Mouse (Mus musculus): ENCODE data around the gene Ism2. TPM values are rescaled to one million over a fixed set of nuclear protein-coding genes. Genes with fewer than 3 reads are reported as not detected.

Gene Ism2
- 0.37 and 0.44 TPM in 2 replicates for polyA plus RNA-seq (2014; fragmentation: Nextera tagmentation; extraction: Ambion mirVana)

DNA sequence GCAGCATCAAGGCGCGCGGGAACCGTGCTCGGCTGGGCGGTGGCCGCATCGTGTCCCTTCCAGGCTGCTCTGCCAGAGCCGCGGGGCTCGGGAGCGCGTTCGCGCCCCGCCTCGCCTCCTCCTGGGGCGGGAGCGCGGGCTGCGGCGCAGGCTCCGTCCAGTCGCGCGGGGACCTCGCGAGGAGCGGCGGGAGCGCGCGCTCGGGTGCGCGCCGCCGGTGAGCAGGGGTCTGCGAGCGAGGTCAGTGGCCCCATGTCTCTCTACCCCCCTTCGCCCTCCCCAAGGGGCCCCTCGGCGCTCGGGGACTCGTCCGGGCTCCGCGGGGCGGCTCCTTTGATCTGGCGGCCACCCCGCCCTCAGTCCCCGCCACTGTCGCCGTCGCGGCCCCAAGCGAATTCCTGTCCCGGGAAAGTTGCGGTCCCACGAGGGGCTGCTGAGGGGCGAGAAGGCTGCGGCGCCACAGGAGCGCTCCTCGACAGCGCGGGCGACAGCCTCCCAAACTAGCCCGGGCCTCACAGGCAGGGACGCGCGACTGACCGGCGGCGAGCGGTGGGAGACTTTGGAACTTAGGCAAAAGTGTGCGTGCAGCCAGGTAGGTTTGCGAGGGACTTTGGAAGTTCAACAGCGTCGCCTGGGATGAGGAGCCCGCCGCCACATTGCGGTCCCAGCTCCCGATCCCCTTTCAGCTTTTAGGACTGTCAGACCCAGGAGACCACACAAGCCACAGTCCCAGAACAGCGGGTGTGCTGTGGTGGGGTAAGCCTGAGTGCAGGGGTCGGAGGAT, at the start of gene Ism2:
Gene Ism2, minus strand, starts transcription at position 49 of the 784 bp plus-strand sequence.
- Histone ChIP-seq H3K36me3 (ENCODE audit: control insufficient read depth, insufficient read depth, low read length) (no peaks in the 10 kb centered on the region), H3K4me1 (ENCODE audit: control insufficient read depth, insufficient read depth, low read length) (no peaks in the 10 kb centered on the region), H3K4me3 (ENCODE audit: low read depth, low read length) (peak within 1 kb of the TSS; percentile 61), H3K9ac (replicated peaks; ENCODE audit: low read depth, low read length) (peak within 1 kb of the TSS; percentile 63), H3K9me3 (ENCODE audit: control insufficient read depth, low read length) (no peaks in the 10 kb centered on the region), H3K4me2 (ENCODE audit: low read depth, low read length) (peak within 1 kb of the TSS; percentile 89), H3K27ac (ENCODE audit: low read depth, low read length) (no peak within 1 kb of the TSS), H3K27me3 (ENCODE audit: control insufficient read depth, insufficient read depth, low read length) (peaks cover 15% of the 10 kb centered on the region)
- peak; percentile 85 for ATAC-seq (ENCODE audit: low read depth)
- under 1% methylated on average over 78 of the region's 86 CpGs for WGBS

GRCm38 (mm10) chr12:87348029-87348428, 48.5 kb upstream of the Ism2 start:
- H3K4me1 ChIP-seq (ENCODE audit: control insufficient read depth, insufficient read depth, low read length): no peaks in the 10 kb centered on the region
- no peak for ATAC-seq (ENCODE audit: low read depth)
- 0 out of 2 replicates have a peak, but pooled peaks cover 3% of the 10 kb centered on the region for H3K36me3 ChIP-seq (ENCODE audit: control insufficient read depth, insufficient read depth, low read length)
- no peak overlapping the region for H3K4me3 ChIP-seq (ENCODE audit: low read depth, low read length)
- H3K4me2 ChIP-seq (ENCODE audit: low read depth, low read length): no peak overlapping the region
- 86% methylated on average over 2 of the region's 2 CpGs for WGBS
- no peak overlapping the region for H3K9ac ChIP-seq (replicated peaks; ENCODE audit: low read depth, low read length)
- no peak overlapping the region for H3K27ac ChIP-seq (ENCODE audit: low read depth, low read length)
- H3K9me3 ChIP-seq (ENCODE audit: control insufficient read depth, low read length): no peaks in the 10 kb centered on the region
- no peaks in the 10 kb centered on the region for H3K27me3 ChIP-seq (ENCODE audit: control insufficient read depth, insufficient read depth, low read length)

DNA sequence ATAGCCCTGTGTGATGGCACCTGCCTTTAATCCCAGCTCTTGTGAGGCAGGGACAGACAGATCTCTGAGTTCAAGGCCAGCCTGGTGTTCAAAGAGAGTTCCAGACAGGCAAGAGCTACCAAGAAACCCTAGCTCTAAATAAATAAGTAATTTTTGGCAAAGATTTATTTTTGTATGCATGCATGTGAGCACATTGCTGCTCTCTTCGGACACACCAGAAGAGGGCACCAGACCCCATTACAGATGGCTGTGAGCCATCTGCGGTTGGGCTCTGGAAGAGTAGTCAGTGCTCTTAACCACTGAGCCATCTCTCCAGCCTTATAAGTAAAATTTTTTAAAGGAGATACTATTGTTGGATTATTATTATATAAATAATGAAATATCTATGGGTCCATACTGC, 48.0 kb upstream of the Ism2 start:
- no peak overlapping the region for H3K4me2 ChIP-seq (ENCODE audit: low read depth, low read length)
- no peak overlapping the region for H3K9ac ChIP-seq (replicated peaks; ENCODE audit: low read depth, low read length)
- H3K27ac ChIP-seq (ENCODE audit: low read depth, low read length): no peak overlapping the region
- no peaks in the 10 kb centered on the region for H3K9me3 ChIP-seq (ENCODE audit: control insufficient read depth, low read length)
- H3K4me1 ChIP-seq (ENCODE audit: control insufficient read depth, insufficient read depth, low read length): no peaks in the 10 kb centered on the region
- no peaks in the 10 kb centered on the region for H3K27me3 ChIP-seq (ENCODE audit: control insufficient read depth, insufficient read depth, low read length)
- no peak for ATAC-seq (ENCODE audit: low read depth)
- H3K4me3 ChIP-seq (ENCODE audit: low read depth, low read length): no peak overlapping the region
- 89% methylated on average over 2 of the region's 2 CpGs for WGBS
- H3K36me3 ChIP-seq (ENCODE audit: control insufficient read depth, insufficient read depth, low read length): peaks cover 4% of the 10 kb centered on the region; the same call in 1 of the 2 replicates

DNA sequence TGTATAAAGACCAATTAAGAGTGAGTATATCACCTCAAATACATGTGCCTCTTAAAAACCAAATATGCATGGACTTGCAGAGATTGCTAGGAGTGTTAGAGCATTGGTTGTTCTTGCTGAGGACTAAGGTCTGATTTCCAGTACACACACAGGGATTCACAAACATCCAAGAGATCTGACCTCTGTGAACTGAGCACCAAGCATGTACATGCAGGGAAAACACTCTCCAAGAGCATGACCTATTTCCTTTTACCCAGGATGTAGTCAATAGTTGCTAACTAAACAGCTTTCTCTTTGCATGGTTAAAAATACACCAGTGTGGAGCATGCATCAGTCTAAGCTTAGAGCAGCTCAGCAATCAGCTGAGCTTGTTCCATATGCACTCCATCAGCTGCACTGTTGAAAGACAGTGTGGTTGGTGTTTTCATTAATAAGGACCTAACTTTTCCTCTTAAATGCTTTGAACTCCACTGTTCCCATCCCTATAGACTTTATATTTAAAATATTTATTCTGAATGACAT, 43.6 kb upstream of the Ism2 start:
- H3K4me3 ChIP-seq (ENCODE audit: low read depth, low read length): no peak overlapping the region
- peaks cover 16% of the 10 kb centered on the region; the same call in 1 of the 2 replicates for H3K36me3 ChIP-seq (ENCODE audit: control insufficient read depth, insufficient read depth, low read length)
- no peaks in the 10 kb centered on the region for H3K27me3 ChIP-seq (ENCODE audit: control insufficient read depth, insufficient read depth, low read length)
- no peaks in the 10 kb centered on the region for H3K9me3 ChIP-seq (ENCODE audit: control insufficient read depth, low read length)
- ATAC-seq (ENCODE audit: low read depth): no peak
- no peak overlapping the region for H3K4me2 ChIP-seq (ENCODE audit: low read depth, low read length)
- no peak overlapping the region for H3K27ac ChIP-seq (ENCODE audit: low read depth, low read length)
- no peaks in the 10 kb centered on the region for H3K4me1 ChIP-seq (ENCODE audit: control insufficient read depth, insufficient read depth, low read length)
- H3K9ac ChIP-seq (replicated peaks; ENCODE audit: low read depth, low read length): no peak overlapping the region

DNA sequence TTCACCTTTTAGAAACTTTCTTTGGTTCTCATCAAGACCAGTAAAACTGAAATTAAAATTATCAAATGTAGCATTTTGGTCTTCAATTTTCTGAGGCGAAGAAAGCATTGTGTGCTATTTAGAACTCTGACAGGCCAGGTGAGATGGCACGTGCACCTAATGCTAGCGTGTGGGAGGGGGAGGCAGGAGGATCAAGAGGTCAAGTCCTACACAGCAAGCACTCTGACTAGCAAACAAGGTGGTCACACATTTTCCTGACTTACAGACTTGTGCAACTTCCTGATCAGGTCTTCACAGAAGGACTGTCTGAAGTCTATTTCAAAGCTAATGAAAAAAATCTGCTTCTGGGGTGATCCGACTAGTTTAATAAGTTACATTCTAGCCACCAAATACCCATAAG, 38.6 kb upstream of the Ism2 start:
- 93% methylated on average over 4 of the region's 4 CpGs for WGBS

DNA sequence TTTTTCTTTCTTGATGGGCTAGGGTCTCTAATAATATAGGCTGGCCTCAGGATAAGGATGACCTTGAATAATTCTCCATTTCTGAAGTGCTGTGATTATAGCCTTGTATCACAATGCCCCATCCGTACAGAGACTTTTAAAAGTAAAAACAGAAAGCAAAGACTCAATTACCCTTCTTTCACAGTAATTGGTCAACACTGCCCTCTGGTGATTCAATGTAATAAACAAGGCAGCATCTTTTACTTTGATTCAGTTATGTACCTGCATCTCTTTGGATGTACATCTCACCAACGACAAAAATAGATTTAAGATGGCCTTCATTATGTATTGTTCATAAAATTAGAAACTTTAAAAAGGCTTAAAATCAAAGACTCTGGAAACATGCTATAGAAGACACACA, 35.4 kb upstream of the Ism2 start:
- Histone ChIP-seq H3K4me3 (ENCODE audit: low read depth, low read length) (no peak overlapping the region), H3K9me3 (ENCODE audit: control insufficient read depth, low read length) (no peaks in the 10 kb centered on the region), H3K4me1 (ENCODE audit: control insufficient read depth, insufficient read depth, low read length) (peaks cover 5% of the 10 kb centered on the region; the same call in 1 of the 2 replicates), H3K9ac (replicated peaks; ENCODE audit: low read depth, low read length) (no peak overlapping the region), H3K36me3 (ENCODE audit: control insufficient read depth, insufficient read depth, low read length) (0 out of 2 replicates have a peak, but pooled peaks cover 6% of the 10 kb centered on the region), H3K4me2 (ENCODE audit: low read depth, low read length) (no peak overlapping the region), H3K27me3 (ENCODE audit: control insufficient read depth, insufficient read depth, low read length) (no peaks in the 10 kb centered on the region), H3K27ac (ENCODE audit: low read depth, low read length) (no peak overlapping the region)
- WGBS: 39% methylated on average over 2 of the region's 2 CpGs
- no peak for ATAC-seq (ENCODE audit: low read depth)

More for the DNA sequence above, 38.6 kb upstream of the Ism2 start:
- H3K27ac ChIP-seq (ENCODE audit: low read depth, low read length): no peak overlapping the region
- H3K9me3 ChIP-seq (ENCODE audit: control insufficient read depth, low read length): no peaks in the 10 kb centered on the region
- no peaks in the 10 kb centered on the region for H3K27me3 ChIP-seq (ENCODE audit: control insufficient read depth, insufficient read depth, low read length)
- no peak overlapping the region for H3K4me3 ChIP-seq (ENCODE audit: low read depth, low read length)
- H3K4me2 ChIP-seq (ENCODE audit: low read depth, low read length): no peak overlapping the region
- H3K9ac ChIP-seq (replicated peaks; ENCODE audit: low read depth, low read length): no peak overlapping the region
- H3K36me3 ChIP-seq (ENCODE audit: control insufficient read depth, insufficient read depth, low read length): peaks cover 13% of the 10 kb centered on the region; the same call in 1 of the 2 replicates
- no peaks in the 10 kb centered on the region for H3K4me1 ChIP-seq (ENCODE audit: control insufficient read depth, insufficient read depth, low read length)
- ATAC-seq (ENCODE audit: low read depth): no peak

DNA sequence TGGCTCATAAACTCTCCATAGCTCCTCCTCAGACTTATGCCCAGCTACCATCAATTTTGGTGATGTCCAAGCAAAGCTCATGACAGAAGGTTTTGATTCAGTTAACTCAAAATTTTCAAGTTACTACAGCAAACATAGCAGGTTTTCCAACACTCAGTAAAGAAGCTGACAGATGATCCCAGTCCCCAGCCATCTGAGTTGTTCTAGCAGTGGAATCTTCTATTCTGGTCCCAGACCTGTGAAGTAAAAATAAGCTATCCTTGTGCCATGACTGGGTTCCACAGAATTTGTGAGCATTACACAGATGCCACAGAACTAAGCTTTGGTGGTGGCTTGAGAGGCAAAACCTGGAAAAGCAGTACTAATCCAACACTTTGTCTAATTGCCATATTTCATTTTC, 34.3 kb upstream of the Ism2 start:
- ATAC-seq (ENCODE audit: low read depth): no peak
- H3K27ac ChIP-seq (ENCODE audit: low read depth, low read length): no peak overlapping the region
- no peaks in the 10 kb centered on the region for H3K27me3 ChIP-seq (ENCODE audit: control insufficient read depth, insufficient read depth, low read length)
- no peak overlapping the region for H3K9ac ChIP-seq (replicated peaks; ENCODE audit: low read depth, low read length)
- no peak overlapping the region for H3K4me3 ChIP-seq (ENCODE audit: low read depth, low read length)
- H3K4me1 ChIP-seq (ENCODE audit: control insufficient read depth, insufficient read depth, low read length): peaks cover 5% of the 10 kb centered on the region; the same call in 1 of the 2 replicates
- H3K36me3 ChIP-seq (ENCODE audit: control insufficient read depth, insufficient read depth, low read length): no peaks in the 10 kb centered on the region
- no peaks in the 10 kb centered on the region for H3K9me3 ChIP-seq (ENCODE audit: control insufficient read depth, low read length)
- H3K4me2 ChIP-seq (ENCODE audit: low read depth, low read length): no peak overlapping the region

- no peak for ATAC-seq (ENCODE audit: low read depth)
- Histone ChIP-seq H3K4me2 (ENCODE audit: low read depth, low read length) (no peak overlapping the region), H3K4me3 (ENCODE audit: low read depth, low read length) (no peak overlapping the region), H3K27ac (ENCODE audit: low read depth, low read length) (no peak overlapping the region), H3K9ac (replicated peaks; ENCODE audit: low read depth, low read length) (no peak overlapping the region), H3K27me3 (ENCODE audit: control insufficient read depth, insufficient read depth, low read length) (no peaks in the 10 kb centered on the region), H3K4me1 (ENCODE audit: control insufficient read depth, insufficient read depth, low read length) (peaks cover 5% of the 10 kb centered on the region; the same call in 1 of the 2 replicates), H3K36me3 (ENCODE audit: control insufficient read depth, insufficient read depth, low read length) (no peaks in the 10 kb centered on the region), H3K9me3 (ENCODE audit: control insufficient read depth, low read length) (no peaks in the 10 kb centered on the region)
- WGBS: 86% methylated on average over 4 of the region's 4 CpGs
Measured at GRCm38 (mm10) chr12:87332511-87332910, 33.0 kb upstream of the Ism2 start.

DNA sequence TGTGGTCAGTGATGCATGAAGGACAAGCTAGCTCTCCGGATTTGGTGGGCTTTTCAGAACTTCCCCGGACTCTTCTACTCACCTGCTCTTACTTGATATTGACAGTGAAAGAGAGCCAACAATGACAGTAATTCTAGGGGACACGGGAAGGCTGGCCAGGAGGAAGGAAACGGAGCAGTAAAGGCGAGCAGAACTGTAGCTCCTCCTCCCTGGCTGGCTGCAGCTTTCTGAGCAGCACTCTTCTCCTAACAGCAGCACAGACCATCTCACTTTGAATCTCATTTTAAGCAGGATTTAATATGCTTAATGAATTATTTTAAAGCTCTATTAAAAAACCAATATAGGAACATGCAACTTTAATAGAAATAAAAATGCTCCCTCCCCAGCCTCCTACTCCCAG, 32.4 kb upstream of the Ism2 start:
- H3K27me3 ChIP-seq (ENCODE audit: control insufficient read depth, insufficient read depth, low read length): no peaks in the 10 kb centered on the region
- no peak overlapping the region for H3K9ac ChIP-seq (replicated peaks; ENCODE audit: low read depth, low read length)
- no peak for ATAC-seq (ENCODE audit: low read depth)
- no peaks in the 10 kb centered on the region for H3K9me3 ChIP-seq (ENCODE audit: control insufficient read depth, low read length)
- H3K27ac ChIP-seq (ENCODE audit: low read depth, low read length): no peak overlapping the region
- 28% methylated on average over 5 of the region's 5 CpGs for WGBS
- no peak overlapping the region for H3K4me2 ChIP-seq (ENCODE audit: low read depth, low read length)
- H3K4me1 ChIP-seq (ENCODE audit: control insufficient read depth, insufficient read depth, low read length): peaks cover 5% of the 10 kb centered on the region; the same call in 1 of the 2 replicates
- H3K36me3 ChIP-seq (ENCODE audit: control insufficient read depth, insufficient read depth, low read length): no peaks in the 10 kb centered on the region
- H3K4me3 ChIP-seq (ENCODE audit: low read depth, low read length): no peak overlapping the region
